Mouse (Mus musculus) liver, postnatal 0 days (tissue): ENCODE measurements around the gene Mical3.

Experiments used
- CTCF ChIP-seq: sonication (generic); IDR thresholded peaks from 2 replicates; pipeline ENCODE4 v1.5.1; 2016; ENCODE audit warnings: antibody characterized with exemption, low read depth
- EP300 ChIP-seq: IDR thresholded peaks from 2 replicates; pipeline ENCODE4 v1.6.1; 2016; ENCODE audit warnings: antibody characterized with exemption, low read depth, mild to moderate bottlenecking

GRCm38 (mm10) chr6:121117971-121118755 lies 12.6 kb downstream of the Mical3 start:
- TF ChIP-seq CTCF (no peak), EP300 (no peak)
